Mouse (Mus musculus): Measurements from ENCODE around the gene Npvf. TPM values are rescaled to one million over a fixed set of nuclear protein-coding genes. Genes with fewer than 3 reads are reported as not detected.

Npvf gene
- polyA plus RNA-seq, 1 experiment, result not detected

DNA sequence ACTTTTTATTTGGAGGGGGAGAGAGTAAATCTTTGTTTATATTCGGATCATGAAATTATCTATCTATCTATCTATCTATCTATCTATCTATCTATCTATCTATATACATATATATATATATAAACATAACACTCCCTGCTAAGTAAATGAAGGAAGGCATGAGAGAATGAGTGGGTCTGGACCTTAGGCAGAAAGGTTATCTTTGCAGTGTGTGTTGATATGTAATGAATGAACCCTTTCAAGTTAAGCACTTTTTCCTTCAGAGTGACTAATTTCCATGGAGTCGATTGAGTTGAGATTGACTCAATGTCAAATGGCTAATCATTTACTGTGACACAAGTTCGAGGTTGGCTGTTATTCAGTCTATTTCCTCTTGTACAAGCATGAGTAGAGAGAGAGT lies 10.8 kb upstream of the Npvf start:
- Histone ChIP-seq H3K4me1 (ENCODE audit: control insufficient read depth, insufficient read depth, low read length) (0 out of 2 replicates have a peak, but pooled peaks cover 3% of the 10 kb centered on the region), H3K27ac (ENCODE audit: insufficient read depth, low read length) (no peak overlapping the region), H3K4me3 (ENCODE audit: insufficient read depth, low read length) (no peak overlapping the region)
- no peak for TF ChIP-seq CTCF (IDR thresholded peaks at IDR 0.05; ENCODE audit: borderline replicate concordance, insufficient read depth, low read length)
- TF ChIP-seq POLR2A (IDR thresholded peaks at IDR 0.05; ENCODE audit: low read depth, low read length), result no peak

DNA sequence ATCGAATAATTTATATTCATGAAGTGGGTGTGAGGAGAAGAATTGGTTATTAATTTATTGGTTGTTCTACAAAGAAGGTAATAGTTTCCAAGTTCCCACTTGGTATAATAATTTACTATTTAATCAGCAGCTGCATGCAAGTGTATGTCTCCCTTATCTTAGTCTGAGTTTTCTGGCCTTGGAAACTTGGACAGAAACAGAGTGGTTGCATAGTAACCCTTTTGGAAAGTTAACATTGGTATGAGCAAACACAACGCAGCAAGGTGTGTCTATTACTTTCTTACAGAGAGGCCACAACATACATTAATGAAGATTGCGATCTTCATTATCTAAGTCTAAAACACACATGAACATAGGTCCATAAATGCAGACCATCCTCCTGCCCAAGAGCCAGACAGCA lies 10.0 kb upstream of the Npvf start:
- TF ChIP-seq POLR2A (IDR thresholded peaks at IDR 0.05; ENCODE audit: low read depth, low read length) (no peak), CTCF (IDR thresholded peaks at IDR 0.05; ENCODE audit: borderline replicate concordance, insufficient read depth, low read length) (no peak)
- Histone ChIP-seq H3K27ac (ENCODE audit: insufficient read depth, low read length) (0 out of 2 replicates have a peak overlapping the region, but pooled peaks have one; percentile 21), H3K4me1 (ENCODE audit: control insufficient read depth, insufficient read depth, low read length) (peaks cover 3% of the 10 kb centered on the region; the same call in 1 of the 2 replicates), H3K4me3 (ENCODE audit: insufficient read depth, low read length) (no peak overlapping the region)

DNA sequence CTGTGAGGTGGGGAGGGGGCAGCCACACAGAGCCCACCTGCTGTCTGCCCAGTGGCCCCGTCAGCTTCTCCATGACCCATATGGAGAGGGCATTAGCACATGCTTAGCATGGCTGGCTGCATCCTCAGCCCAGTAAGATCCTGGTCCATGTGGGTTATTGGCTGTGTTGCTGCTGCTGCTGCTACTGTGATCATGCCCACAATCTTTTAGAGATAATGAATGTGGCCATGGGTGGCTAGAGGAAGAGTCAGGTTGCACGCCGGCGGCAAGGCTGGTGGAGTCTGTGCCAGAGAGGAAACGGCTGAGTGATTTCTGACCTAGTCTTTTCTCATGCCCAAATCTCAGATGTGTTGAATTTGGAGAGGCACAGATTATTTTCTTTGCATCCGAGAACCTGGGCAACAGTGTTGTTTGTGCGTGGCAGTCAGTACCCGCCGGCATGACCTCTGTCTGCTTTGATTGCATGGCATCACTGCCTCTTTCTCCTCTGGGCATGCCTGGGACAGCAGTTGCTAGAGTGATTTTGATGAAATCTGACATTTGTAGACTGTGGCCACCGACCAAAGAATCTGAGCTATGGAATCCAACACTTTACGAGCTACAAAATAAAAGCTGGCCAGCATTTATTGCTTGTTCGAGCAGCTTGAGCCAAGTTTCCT lies 8.8 kb upstream of the Npvf start:
- Histone ChIP-seq H3K4me3 (ENCODE audit: insufficient read depth, low read length) (no peak overlapping the region), H3K27ac (ENCODE audit: insufficient read depth, low read length) (peak overlapping the region; percentile 31; the same call in 1 of the 2 replicates), H3K4me1 (ENCODE audit: control insufficient read depth, insufficient read depth, low read length) (peaks cover 5% of the 10 kb centered on the region; the same call in 1 of the 2 replicates)
- TF ChIP-seq CTCF (IDR thresholded peaks at IDR 0.05; ENCODE audit: borderline replicate concordance, insufficient read depth, low read length) (no peak), POLR2A (IDR thresholded peaks at IDR 0.05; ENCODE audit: low read depth, low read length) (no peak)

DNA sequence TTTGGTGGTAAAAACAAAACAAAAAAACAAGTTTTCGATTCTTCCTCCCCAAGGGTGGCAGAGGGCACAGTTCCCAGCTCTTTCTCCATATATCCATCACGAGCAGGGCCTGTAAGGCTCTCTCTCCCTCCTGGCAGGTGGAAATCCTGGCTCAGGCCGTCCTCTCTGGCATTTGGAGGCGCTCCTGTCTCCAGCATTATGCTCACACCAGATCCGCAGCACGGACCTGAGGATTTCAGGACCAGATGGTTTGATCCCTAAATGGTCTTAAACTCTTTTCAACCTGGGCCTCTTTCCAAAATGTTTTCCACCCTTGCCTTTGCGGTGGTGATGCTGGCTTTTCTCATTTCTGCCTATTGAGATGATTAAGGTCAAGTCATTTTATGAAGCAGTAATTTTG lies 7.5 kb upstream of the Npvf start:
- TF ChIP-seq POLR2A (IDR thresholded peaks at IDR 0.05; ENCODE audit: low read depth, low read length) (no peak), CTCF (IDR thresholded peaks at IDR 0.05; ENCODE audit: borderline replicate concordance, insufficient read depth, low read length) (no peak)

DNA sequence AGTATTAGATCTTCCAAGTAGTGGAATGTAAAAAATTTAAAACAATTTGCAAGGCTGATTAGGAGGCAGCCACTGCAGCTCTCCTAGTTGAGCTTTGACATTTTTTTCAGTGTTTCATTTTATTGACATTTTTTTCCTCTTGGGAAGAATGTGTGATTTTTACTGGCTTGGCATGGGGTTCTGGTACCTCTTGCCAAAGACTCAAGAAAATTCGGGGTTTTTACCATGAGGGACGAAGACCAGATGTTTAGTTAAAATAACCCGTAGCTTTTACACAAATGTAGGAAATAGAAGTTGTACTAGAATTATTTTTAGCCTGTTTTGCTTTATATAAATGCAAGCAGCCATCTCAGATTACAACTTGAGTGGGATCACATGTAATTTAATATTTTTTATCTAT lies 4.2 kb upstream of the Npvf start:
- Histone ChIP-seq H3K27ac (ENCODE audit: insufficient read depth, low read length) (peak overlapping the region; percentile 65; the same call in 1 of the 2 replicates), H3K4me3 (ENCODE audit: insufficient read depth, low read length) (no peak overlapping the region), H3K4me1 (ENCODE audit: control insufficient read depth, insufficient read depth, low read length) (peaks cover 2% of the 10 kb centered on the region; the same call in 1 of the 2 replicates)
- TF ChIP-seq POLR2A (IDR thresholded peaks at IDR 0.05; ENCODE audit: low read depth, low read length), result no peak
- no peak for TF ChIP-seq CTCF (IDR thresholded peaks at IDR 0.05; ENCODE audit: borderline replicate concordance, insufficient read depth, low read length)

More for the DNA sequence above, 7.5 kb upstream of the Npvf start:
- no peak overlapping the region for H3K27ac ChIP-seq (ENCODE audit: insufficient read depth, low read length)
- no peak overlapping the region for H3K4me3 ChIP-seq (ENCODE audit: insufficient read depth, low read length)
- H3K4me1 ChIP-seq (ENCODE audit: control insufficient read depth, insufficient read depth, low read length), result peaks cover 3% of the 10 kb centered on the region; the same call in 1 of the 2 replicates

DNA sequence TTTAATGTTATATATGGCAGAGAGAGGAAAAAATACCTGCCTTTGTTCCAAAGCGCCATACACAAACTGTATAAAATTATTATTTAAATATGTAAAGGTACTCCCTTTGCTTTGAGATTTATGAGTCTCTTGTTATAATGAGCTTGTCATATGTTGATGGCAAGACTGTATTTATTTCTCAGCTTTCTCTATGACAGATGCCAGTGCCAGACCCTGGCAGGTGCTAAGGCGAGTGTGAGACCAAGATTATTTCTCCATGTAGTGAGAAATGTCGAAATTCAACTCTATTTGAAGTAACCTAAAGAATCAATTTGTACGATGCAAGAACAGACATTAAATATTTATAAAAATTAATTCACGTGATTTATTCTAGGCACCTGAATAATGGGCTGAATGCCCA lies 3.8 kb upstream of the Npvf start:
- TF ChIP-seq POLR2A (IDR thresholded peaks at IDR 0.05; ENCODE audit: low read depth, low read length), result no peak
- TF ChIP-seq CTCF (IDR thresholded peaks at IDR 0.05; ENCODE audit: borderline replicate concordance, insufficient read depth, low read length), result no peak
- no peak overlapping the region for H3K27ac ChIP-seq (ENCODE audit: insufficient read depth, low read length)
- peaks cover 2% of the 10 kb centered on the region; the same call in 1 of the 2 replicates for H3K4me1 ChIP-seq (ENCODE audit: control insufficient read depth, insufficient read depth, low read length)
- H3K4me3 ChIP-seq (ENCODE audit: insufficient read depth, low read length), result no peak overlapping the region

DNA sequence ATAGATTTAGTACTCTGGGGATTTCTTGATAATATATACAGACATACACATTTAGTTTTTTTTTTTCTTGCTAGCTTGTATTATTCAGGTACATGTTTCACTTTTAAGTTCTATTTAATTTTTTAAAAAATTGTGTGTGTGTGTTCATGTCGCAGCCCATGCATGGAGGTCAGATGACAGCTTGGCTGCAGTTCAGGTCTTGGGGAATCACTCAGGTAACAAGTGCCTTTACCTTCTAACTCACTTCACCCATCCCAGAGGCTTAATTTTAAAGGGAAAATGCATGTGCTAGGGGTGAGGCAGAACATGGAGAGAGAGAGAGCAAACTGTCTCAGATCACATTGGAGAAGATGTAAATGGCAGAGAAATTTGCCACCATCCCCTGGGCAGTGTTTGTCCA lies 2.2 kb upstream of the Npvf start:
- H3K27ac ChIP-seq (ENCODE audit: insufficient read depth, low read length), result no peak overlapping the region
- no peak for TF ChIP-seq POLR2A (IDR thresholded peaks at IDR 0.05; ENCODE audit: low read depth, low read length)
- TF ChIP-seq CTCF (IDR thresholded peaks at IDR 0.05; ENCODE audit: borderline replicate concordance, insufficient read depth, low read length), result no peak
- H3K4me1 ChIP-seq (ENCODE audit: control insufficient read depth, insufficient read depth, low read length), result peaks cover 2% of the 10 kb centered on the region; the same call in 1 of the 2 replicates
- H3K4me3 ChIP-seq (ENCODE audit: insufficient read depth, low read length), result no peak overlapping the region

DNA sequence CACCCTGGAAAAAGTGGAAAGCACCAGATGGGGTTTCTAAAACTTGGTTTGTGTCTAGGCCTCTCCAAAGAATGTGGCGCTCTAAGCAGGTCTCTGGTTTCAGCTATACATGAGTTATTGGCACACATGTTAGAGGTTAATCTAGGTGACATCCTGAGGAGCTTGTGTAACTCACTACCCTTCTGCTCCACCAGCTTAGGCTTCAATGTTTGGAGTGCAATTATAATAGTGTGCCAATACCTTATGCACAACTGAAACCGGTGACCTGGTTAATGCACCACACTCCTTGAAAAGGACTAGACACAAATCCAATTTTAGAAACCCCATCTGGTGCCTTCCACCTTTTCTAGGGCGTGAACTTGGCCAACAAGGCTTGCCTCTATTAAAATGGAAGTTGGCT lies 1.7 kb upstream of the Npvf start:
- TF ChIP-seq POLR2A (IDR thresholded peaks at IDR 0.05; ENCODE audit: low read depth, low read length) (no peak), CTCF (IDR thresholded peaks at IDR 0.05; ENCODE audit: borderline replicate concordance, insufficient read depth, low read length) (no peak)

DNA sequence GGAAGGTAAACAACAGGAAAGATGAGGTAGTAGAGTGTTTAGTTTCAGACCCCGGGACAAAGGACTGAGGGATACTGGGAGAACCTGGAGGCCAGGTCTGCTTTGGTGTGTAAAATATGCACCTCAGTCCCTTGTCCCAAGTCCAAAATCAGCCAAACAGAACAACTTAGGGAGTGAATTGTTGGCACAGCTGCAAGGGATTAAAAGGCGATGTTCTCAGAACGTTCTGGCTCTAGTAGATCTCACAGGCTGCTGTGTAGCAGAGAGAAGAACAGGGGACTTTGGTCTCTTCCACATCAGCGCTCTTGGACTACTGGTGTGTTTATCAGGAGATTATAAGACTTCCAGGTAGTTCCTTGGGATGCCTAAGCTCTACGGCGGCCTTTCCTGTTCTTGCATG lies 6.6 kb downstream of the Npvf start:
- no peak for TF ChIP-seq CTCF (IDR thresholded peaks at IDR 0.05; ENCODE audit: borderline replicate concordance, insufficient read depth, low read length)
- no peak for TF ChIP-seq POLR2A (IDR thresholded peaks at IDR 0.05; ENCODE audit: low read depth, low read length)
- H3K27ac ChIP-seq (ENCODE audit: insufficient read depth, low read length), result no peak overlapping the region

More for the DNA sequence above, 1.7 kb upstream of the Npvf start:
- H3K27ac ChIP-seq (ENCODE audit: insufficient read depth, low read length), result no peak overlapping the region
- H3K4me3 ChIP-seq (ENCODE audit: insufficient read depth, low read length), result no peak overlapping the region
- peaks cover 2% of the 10 kb centered on the region; the same call in 1 of the 2 replicates for H3K4me1 ChIP-seq (ENCODE audit: control insufficient read depth, insufficient read depth, low read length)

DNA sequence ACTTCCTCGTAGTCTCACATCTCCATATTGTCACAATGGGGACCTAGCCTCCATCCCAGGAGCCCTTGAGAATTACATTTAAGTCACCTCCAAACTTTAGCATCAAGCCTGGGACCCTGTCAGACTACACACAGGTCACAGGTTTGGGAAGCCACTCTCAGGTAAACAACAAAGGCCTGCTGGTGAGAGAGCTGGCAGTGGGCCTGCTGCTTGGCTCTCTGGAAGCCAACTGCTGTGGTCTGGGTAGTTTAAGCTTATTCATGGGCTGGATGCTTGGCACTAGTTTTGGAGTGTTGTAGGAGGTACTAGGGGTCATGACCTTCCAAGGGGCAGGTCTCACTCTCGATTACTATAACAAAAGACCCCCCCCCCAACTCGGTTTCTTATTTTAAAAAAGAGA lies 7.6 kb downstream of the Npvf start:
- TF ChIP-seq CTCF (IDR thresholded peaks at IDR 0.05; ENCODE audit: borderline replicate concordance, insufficient read depth, low read length) (no peak), POLR2A (IDR thresholded peaks at IDR 0.05; ENCODE audit: low read depth, low read length) (no peak)
- no peak overlapping the region for H3K4me3 ChIP-seq (ENCODE audit: insufficient read depth, low read length)
- no peak overlapping the region for H3K27ac ChIP-seq (ENCODE audit: insufficient read depth, low read length)

More for the DNA sequence above, 6.6 kb downstream of the Npvf start:
- no peak overlapping the region for H3K4me3 ChIP-seq (ENCODE audit: insufficient read depth, low read length)
- H3K4me1 ChIP-seq (ENCODE audit: control insufficient read depth, insufficient read depth, low read length), result no peaks in the 10 kb centered on the region

More for the DNA sequence above, 7.6 kb downstream of the Npvf start:
- H3K4me1 ChIP-seq (ENCODE audit: control insufficient read depth, insufficient read depth, low read length), result no peaks in the 10 kb centered on the region
